Mouse (Mus musculus) CH12.LX (cell line): Measurements from ENCODE around the gene Zfp692.
A peak's percentile ranks its signal among the peaks of the same experiment; 100 is the strongest.

ENCODE experiments used
- CTCF ChIP-seq, 2 experiments: IDR thresholded peaks in 1 of 2; conservative IDR thresholded peaks in 1 of 2; 2 replicates each; pipeline ENCODE4 v1.5.1; 2011 to 2012; ENCODE audit warnings: low read depth in 2 of 2, low read length in 2 of 2, improper control_type of control experiment in 1 of 2, inconsistent platforms in 1 of 2, mild to moderate bottlenecking in 1 of 2, moderate library complexity in 1 of 2
- EP300 ChIP-seq: IDR thresholded peaks from 2 replicates; pipeline ENCODE4 v1.6.1; 2011; ENCODE audit warnings: low read length, improper control_type of control experiment
- MYC ChIP-seq: IDR thresholded peaks from 2 replicates; pipeline ENCODE4 v1.6.1; 2011; ENCODE audit warnings: low read depth, mild to moderate bottlenecking, improper control_type of control experiment, low read length
- POLR2A ChIP-seq: IDR thresholded peaks from 2 replicates; pipeline ENCODE4 v1.6.1; 2011; ENCODE audit warnings: low read depth, mild to moderate bottlenecking, improper control_type of control experiment, low read length
- USF2 ChIP-seq: conservative IDR thresholded peaks from 2 replicates; pipeline ENCODE4 v1.6.1; 2011; ENCODE audit warnings: low read depth, low read length, improper control_type of control experiment
- ZC3H11A ChIP-seq: IDR thresholded peaks from 2 replicates; pipeline ENCODE4 v1.6.1; 2012; ENCODE audit warnings: low read depth, mild to moderate bottlenecking, inconsistent platforms, low read length, improper control_type of control experiment

DNA sequence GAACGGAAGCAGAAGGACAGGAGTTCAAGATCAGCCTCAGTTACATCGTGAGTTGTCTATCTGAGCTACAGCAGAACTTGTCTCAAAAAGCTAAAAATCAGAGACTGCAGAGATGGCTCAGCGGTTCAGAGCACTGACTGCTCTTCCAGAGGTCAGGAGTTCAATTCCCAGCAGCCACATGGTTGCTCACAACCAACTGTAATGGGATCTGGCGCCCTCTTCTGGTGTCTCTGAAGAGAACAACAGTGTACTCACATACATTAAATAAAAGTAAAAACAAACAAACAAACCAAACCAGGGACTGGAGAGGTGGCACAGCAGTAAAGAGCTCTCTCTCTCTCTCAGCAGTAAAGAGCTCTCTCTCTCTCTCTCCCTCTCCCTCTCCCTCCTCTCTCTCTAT lies 43.8 kb downstream of the Zfp692 start:
- TF ChIP-seq CTCF (conservative IDR thresholded peaks at IDR 0.05 in 1 of 2, IDR thresholded peaks at IDR 0.05 in 1 of 2; ENCODE audit: low read depth in 2 of 2, low read length in 2 of 2) (peak; percentile 20 to 40; a peak in 1 of 4 replicates), USF2 (no peak), POLR2A (no peak), EP300 (no peak), ZC3H11A (no peak), MYC (no peak)
